Mouse (Mus musculus) midbrain, embryonic 14.5 days (tissue): ENCODE results near the gene Rbms3. TPM values are rescaled to one million over a fixed set of nuclear protein-coding genes. Genes with fewer than 3 reads are reported as not detected.

ENCODE experiments used
- ATAC-seq: fragments of 200-750 bp; cut with Nextera tagmentation; 2 replicates; pipeline ENCODE4 v1.8.0; 2017; ENCODE audit warnings: moderate number of reproducible peaks, moderate library complexity; ENCODE audit not compliant: low FRiP score, low TSS enrichment
- DNase-seq: peaks from one replicate; pipeline ENCODE4 v3.0.0-alpha.2; 2015
- H3K27ac ChIP-seq: fragments of 300-500 bp; sonication (generic); replicated peaks from 2 replicates; pipeline ENCODE4 v1.5.1; 2014; ENCODE audit warnings: mild to moderate bottlenecking, low read depth, low read length, moderate library complexity
- H3K27me3 ChIP-seq: fragments of 300-500 bp; sonication (generic); 2 replicates; pipeline ENCODE4 v1.6.1; 2014; ENCODE audit warnings: low read length, control low read depth, mixed read lengths; ENCODE audit not compliant: control insufficient read depth, insufficient read depth
- H3K36me3 ChIP-seq: fragments of 300-500 bp; sonication (generic); 2 replicates; pipeline ENCODE4 v1.6.1; 2014; ENCODE audit warnings: low read length, control low read depth; ENCODE audit not compliant: control insufficient read depth, insufficient read depth
- H3K4me1 ChIP-seq: fragments of 300-500 bp; sonication (generic); 2 replicates; pipeline ENCODE4 v1.6.1; 2014; ENCODE audit warnings: mild to moderate bottlenecking, antibody characterized with exemption, low read length, control low read depth; ENCODE audit not compliant: control insufficient read depth, insufficient read depth
- H3K4me2 ChIP-seq: fragments of 300-500 bp; sonication (generic); 2 replicates; pipeline ENCODE4 v1.6.1; 2014; ENCODE audit warnings: mild to moderate bottlenecking, low read length, moderate library complexity
- H3K4me3 ChIP-seq: fragments of 300-500 bp; sonication (generic); replicated peaks from 2 replicates; pipeline ENCODE4 v1.5.1; 2014; ENCODE audit warnings: low read depth, low read length
- H3K9ac ChIP-seq: fragments of 300-500 bp; sonication (generic); replicated peaks from 2 replicates; pipeline ENCODE4 v1.6.1; 2014; ENCODE audit warnings: mild to moderate bottlenecking, low read length, moderate library complexity
- H3K9me3 ChIP-seq: fragments of 300-500 bp; sonication (generic); 2 replicates; pipeline ENCODE4 v1.6.1; 2016; ENCODE audit warnings: low read length, control low read depth, mixed read lengths; ENCODE audit not compliant: control insufficient read depth
- WGBS: fragments of 180-500 bp; shearing (Covaris S2); extraction: QIAGEN DNeasy Blood & Tissue Kit; methylation state at CpG from one replicate; pipeline ENCODE4 v1.1.7; 2014; 5-methylcytosine and 5-hydroxymethylcytosine counted together
- polyA plus RNA-seq: library from polyadenylated mRNA; unstranded; fragments of >200 nt; fragmentation: Nextera tagmentation; extraction: Ambion mirVana; gene quantifications from 2 replicates; pipeline ENCODE4 v1.2.1, GENCODE M21; 2014

The Rbms3 gene
- polyA plus RNA-seq, 1 experiment from 2014 or later, result 58.4 TPM

DNA sequence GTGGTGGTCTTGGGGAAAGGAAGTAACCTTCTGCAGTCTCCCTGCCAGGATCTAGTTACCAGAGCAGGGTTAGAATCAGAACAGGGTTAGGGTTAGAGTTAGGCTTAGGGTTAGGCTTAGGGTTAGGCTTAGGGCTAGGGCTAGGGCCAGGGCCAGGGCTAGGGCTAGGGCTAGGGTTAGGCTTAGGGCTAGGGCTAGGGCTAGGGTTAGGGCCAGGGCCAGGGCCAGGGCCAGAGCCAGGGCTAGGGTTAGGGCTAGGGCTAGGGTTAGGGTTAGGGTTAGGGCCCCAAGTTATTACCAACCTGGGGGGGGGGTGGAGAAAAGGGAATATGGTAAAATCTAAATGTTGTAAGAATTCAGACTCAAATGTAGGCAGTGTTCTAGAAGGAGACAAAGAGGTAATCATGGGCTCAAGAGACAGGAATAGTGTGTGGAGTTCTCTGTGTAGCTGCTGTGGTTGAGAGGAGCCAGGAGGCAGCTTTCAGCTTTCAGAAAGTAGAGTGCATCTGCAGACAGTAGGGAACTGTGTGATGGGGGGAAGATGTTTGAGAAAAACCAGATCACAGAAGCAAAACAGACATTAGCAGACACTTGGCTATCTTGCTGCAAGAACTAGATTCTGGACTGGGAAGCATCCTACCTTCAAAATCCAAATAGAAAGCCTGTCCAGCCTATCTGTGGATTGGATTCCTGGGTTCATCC, 588.3 kb downstream of the Rbms3 start:
- H3K27me3 ChIP-seq, result no peaks in the 10 kb centered on the region
- no peaks in the 10 kb centered on the region for H3K4me1 ChIP-seq
- H3K4me3 ChIP-seq, result no peak overlapping the region
- no peaks in the 10 kb centered on the region for H3K9me3 ChIP-seq
- DNase-seq (no peak), ATAC-seq (no peak)
- H3K27ac ChIP-seq, result no peak overlapping the region
- no peak overlapping the region for H3K9ac ChIP-seq
- no peaks in the 10 kb centered on the region for H3K36me3 ChIP-seq
- H3K4me2 ChIP-seq, result no peak overlapping the region

DNA sequence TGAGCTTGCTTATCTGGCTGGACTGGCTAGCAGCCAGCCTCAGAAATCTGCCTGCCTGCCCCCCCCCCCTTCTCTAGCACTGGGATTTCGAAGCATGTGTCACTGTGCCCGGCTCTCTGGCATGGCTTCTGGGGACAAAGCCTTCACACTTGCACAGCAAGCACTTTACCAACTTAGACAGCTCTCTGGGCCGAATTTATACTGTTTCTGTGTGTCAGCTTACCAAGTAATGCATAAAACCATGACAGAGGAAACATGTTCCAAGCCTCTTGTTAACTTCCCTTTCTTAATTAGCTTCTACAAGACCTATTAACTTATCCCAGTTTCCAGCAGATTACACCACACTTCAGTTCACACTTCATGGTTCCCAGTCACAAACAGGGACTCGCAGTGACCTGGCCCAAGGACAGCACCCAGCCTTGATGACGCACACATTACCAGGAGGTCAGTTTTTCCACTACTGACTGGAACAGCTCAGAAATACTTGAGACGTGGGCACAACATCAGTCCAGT, 589.7 kb downstream of the Rbms3 start:
- H3K27me3 ChIP-seq, result no peaks in the 10 kb centered on the region
- H3K4me3 ChIP-seq, result no peak overlapping the region
- no peak overlapping the region for H3K9ac ChIP-seq
- DNase-seq, result peak; percentile 50
- H3K27ac ChIP-seq, result no peak overlapping the region
- no peaks in the 10 kb centered on the region for H3K36me3 ChIP-seq
- 80% methylated on average over 6 of the region's 6 CpGs for WGBS
- no peaks in the 10 kb centered on the region for H3K4me1 ChIP-seq
- no peaks in the 10 kb centered on the region for H3K9me3 ChIP-seq
- H3K4me2 ChIP-seq, result no peak overlapping the region
- ATAC-seq, result no peak

DNA sequence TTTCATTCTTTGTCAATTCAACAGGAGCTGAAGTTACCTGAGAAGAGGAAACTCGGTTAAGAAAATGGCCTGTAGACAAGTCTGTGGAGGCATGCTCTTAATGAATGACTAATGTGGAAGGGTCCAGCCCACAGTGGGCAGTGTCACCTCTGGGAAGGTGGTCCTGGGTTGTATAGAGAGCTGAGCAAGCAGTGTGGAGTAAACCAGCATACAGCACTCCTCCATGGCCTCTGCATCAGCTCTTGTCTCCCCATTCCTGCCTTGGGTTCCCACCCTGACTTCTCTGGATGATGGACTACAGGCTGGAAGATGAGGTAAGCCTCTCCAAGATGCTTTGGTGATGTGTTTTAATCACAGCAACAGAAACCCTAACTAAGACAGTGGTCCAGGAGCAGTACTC, 597.0 kb downstream of the Rbms3 start:
- H3K4me2 ChIP-seq, result no peak overlapping the region
- H3K9ac ChIP-seq, result no peak overlapping the region
- H3K27me3 ChIP-seq, result no peaks in the 10 kb centered on the region
- H3K4me3 ChIP-seq, result no peak overlapping the region
- no peaks in the 10 kb centered on the region for H3K36me3 ChIP-seq
- no peak overlapping the region for H3K27ac ChIP-seq
- no peaks in the 10 kb centered on the region for H3K9me3 ChIP-seq
- no peak for DNase-seq
- WGBS, result 94% methylated on average over 1 of the region's 1 CpGs
- H3K4me1 ChIP-seq, result no peaks in the 10 kb centered on the region
- ATAC-seq, result no peak

DNA sequence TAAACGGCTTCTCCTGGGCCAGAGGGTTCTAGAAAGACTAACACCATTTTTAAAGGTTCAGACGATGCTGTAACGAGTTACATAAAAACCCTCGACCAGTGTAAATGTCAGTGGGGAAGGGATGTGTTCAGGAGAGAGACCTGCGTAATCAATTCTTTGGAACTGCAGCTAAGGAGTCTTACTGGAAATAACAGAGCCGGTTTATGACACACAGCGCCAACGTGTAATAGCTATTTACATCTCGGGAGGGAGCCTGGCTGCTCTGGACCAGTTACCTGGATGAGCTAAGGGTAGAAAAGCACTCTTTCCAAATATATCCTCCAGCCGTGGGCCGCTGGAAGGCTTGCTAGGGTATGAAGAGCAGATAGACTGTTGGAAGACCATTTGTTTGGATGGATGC, 598.5 kb downstream of the Rbms3 start:
- H3K4me3 ChIP-seq, result no peak overlapping the region
- H3K4me1 ChIP-seq, result no peaks in the 10 kb centered on the region
- H3K27ac ChIP-seq, result peak overlapping the region; percentile 38; the same call in 1 of the 2 replicates
- DNase-seq (peak; percentile 8), ATAC-seq (no peak)
- H3K36me3 ChIP-seq, result no peaks in the 10 kb centered on the region
- no peaks in the 10 kb centered on the region for H3K9me3 ChIP-seq
- WGBS, result 81% methylated on average over 11 of the region's 11 CpGs
- H3K4me2 ChIP-seq, result no peak overlapping the region
- no peak overlapping the region for H3K9ac ChIP-seq
- H3K27me3 ChIP-seq, result no peaks in the 10 kb centered on the region

DNA sequence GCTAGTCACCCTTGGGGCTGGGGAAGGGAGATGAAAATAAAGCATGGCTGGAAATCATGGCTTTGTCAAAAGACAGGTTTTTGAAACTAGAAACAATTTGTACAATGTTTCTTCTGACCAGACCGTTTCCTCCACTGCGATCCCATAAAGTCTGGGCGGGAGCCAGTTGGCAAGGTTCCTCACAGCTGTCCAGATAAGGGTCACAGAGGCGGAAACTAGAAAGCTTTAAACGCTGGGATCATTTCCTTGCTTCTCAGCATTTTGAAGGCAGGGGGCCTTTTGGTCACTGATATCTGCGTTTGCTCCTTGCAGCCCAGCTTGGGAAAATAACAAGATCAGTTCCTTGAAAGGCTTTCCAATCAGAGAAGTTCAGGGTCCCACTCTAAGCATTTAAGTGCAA, 598.9 kb downstream of the Rbms3 start:
- Histone ChIP-seq H3K4me2 (no peak overlapping the region), H3K36me3 (no peaks in the 10 kb centered on the region), H3K27ac (no peak overlapping the region), H3K9me3 (no peaks in the 10 kb centered on the region), H3K4me1 (no peaks in the 10 kb centered on the region), H3K4me3 (no peak overlapping the region), H3K9ac (no peak overlapping the region), H3K27me3 (no peaks in the 10 kb centered on the region)
- DNase-seq, result peak; percentile 57
- no peak for ATAC-seq
- WGBS, result 58% methylated on average over 6 of the region's 6 CpGs

DNA sequence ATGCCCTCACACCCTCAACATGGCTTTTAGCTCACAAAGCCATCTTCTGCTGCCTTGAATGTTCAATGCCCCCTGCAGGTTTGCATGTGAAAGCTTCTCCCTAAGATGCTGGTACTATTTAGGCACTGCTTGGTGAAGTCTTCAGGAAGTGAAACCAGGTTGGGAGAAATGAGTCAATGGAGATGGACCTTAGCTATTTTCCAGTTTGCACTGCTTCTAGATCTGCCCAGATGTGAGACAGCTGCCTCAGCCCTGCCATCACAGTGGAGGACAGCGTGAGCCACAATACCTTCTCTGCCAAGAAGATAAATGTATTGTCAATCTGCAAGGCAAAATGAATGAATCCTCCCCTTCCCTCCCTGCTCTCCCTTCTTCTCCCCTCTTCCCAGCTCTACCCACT, 599.8 kb downstream of the Rbms3 start:
- Histone ChIP-seq H3K4me3 (no peak overlapping the region), H3K36me3 (no peaks in the 10 kb centered on the region), H3K4me1 (no peaks in the 10 kb centered on the region), H3K9ac (no peak overlapping the region), H3K9me3 (no peaks in the 10 kb centered on the region), H3K27ac (no peak overlapping the region), H3K27me3 (no peaks in the 10 kb centered on the region), H3K4me2 (no peak overlapping the region)
- WGBS, result 88% methylated on average over 1 of the region's 1 CpGs
- DNase-seq (no peak), ATAC-seq (no peak)

DNA sequence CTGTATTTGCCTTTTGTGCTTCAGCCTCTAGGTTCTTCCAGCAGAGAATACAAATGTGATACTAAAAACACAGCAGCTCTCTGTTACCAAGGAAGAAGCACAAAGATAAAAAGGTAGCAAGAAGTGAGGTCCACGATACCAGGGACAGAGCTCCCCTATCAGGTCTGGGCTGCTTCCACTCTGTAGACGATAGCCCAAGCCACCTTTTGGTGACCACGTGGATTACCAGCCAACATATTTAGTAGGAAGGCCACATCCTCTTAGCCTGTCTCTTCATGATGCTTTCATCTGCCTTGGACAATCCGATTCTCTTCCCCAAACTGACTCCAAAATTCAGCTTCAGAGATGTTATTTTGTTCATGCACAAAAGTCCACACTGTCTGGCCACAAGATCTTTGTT, 601.1 kb downstream of the Rbms3 start:
- Histone ChIP-seq H3K9ac (no peak overlapping the region), H3K4me1 (no peaks in the 10 kb centered on the region), H3K27ac (no peak overlapping the region), H3K27me3 (no peaks in the 10 kb centered on the region), H3K4me2 (no peak overlapping the region), H3K9me3 (no peaks in the 10 kb centered on the region), H3K36me3 (no peaks in the 10 kb centered on the region), H3K4me3 (no peak overlapping the region)
- WGBS, result 93% methylated on average over 4 of the region's 4 CpGs
- ATAC-seq, result no peak
- DNase-seq, result no peak

DNA sequence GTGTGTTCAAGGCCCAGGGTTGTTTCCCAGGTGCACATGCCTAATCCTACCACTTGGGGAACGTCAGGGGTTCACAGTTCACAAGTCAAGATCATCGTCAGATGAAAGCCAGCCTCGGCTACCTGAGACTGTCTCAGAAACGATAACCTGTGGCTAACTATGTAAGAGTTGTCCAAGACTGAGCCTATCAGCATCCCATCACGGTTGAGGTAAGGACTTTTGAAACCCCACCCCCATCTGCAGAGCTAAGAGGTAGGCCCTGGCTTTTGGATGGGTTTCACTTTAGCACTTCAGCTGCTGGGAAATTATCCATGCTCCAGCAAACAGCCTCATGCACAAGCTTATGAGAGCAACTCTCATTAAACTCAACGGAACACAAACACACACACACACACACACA, 607.6 kb downstream of the Rbms3 start:
- DNase-seq (no peak), ATAC-seq (no peak)
- Histone ChIP-seq H3K27me3 (no peaks in the 10 kb centered on the region), H3K4me1 (peaks cover 8% of the 10 kb centered on the region; the same call in 1 of the 2 replicates), H3K4me3 (no peak overlapping the region), H3K9me3 (no peaks in the 10 kb centered on the region), H3K36me3 (no peaks in the 10 kb centered on the region), H3K27ac (no peak overlapping the region), H3K9ac (no peak overlapping the region), H3K4me2 (no peak overlapping the region)
- 89% methylated on average over 6 of the region's 6 CpGs for WGBS

DNA sequence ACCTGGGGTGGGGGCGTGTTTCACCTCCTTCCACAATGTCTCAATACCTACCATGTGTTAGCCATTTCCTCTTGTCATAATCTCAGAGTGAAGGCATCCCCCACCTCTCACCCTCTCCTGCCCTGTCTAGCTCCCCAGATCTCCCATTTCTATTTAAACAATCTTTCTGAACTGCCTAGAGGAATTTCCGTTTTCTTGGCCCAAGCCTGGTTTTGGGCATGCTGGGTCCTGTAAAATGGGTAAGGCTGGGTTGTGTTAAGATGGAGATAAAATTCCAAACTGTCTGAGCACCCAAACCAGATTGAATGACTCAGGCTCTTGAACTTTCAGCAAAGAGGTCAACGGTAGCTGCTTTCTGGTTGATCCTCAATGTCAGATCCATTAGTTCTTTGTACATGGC, 608.2 kb downstream of the Rbms3 start:
- Histone ChIP-seq H3K4me2 (no peak overlapping the region), H3K27ac (no peak overlapping the region), H3K9me3 (no peaks in the 10 kb centered on the region), H3K4me3 (no peak overlapping the region), H3K9ac (no peak overlapping the region), H3K27me3 (no peaks in the 10 kb centered on the region), H3K4me1 (peaks cover 8% of the 10 kb centered on the region; the same call in 1 of the 2 replicates), H3K36me3 (no peaks in the 10 kb centered on the region)
- 92% methylated on average over 3 of the region's 3 CpGs for WGBS
- ATAC-seq, result no peak
- no peak for DNase-seq
